ENCODE assay signal across 33 mouse cellular contexts in genomic region chr13:100971080-100972017, GRCm38 (mm10).
DNase-seq lines count a peak whose midpoint lies in the region; ATAC-seq and TF ChIP-seq lines count a peak whose summit lies in the region.
"Had no signal": no experiment of that assay in that cellular context is flagged by ENCODE, and none has a peak within 500 bp of the region (broad histone marks: within the 10 kb centered on the region; RNA-seq: fewer than 3 reads in every experiment).

No protein-coding gene starts in this region.

- H3K27me3 ChIP-seq in intestine, embryonic 14.5 days (replicated peaks; ENCODE audit: control insufficient read depth, insufficient read depth, low read length), result no peaks in the 10 kb centered on the region
- H3K27me3 ChIP-seq in intestine, embryonic 16.5 days (replicated peaks; ENCODE audit: control insufficient read depth, insufficient read depth, low read length), result no peaks in the 10 kb centered on the region
- no peaks in the 10 kb centered on the region for H3K27me3 ChIP-seq in kidney, postnatal 0 days (ENCODE audit: insufficient read depth, low read length)
- no peaks in the 10 kb centered on the region for H3K27me3 ChIP-seq in kidney, embryonic 15.5 days
- H3K27me3 ChIP-seq: embryonic facial prominence, embryonic 15.5 days; heart, embryonic 15.5 days; hindbrain, embryonic 12.5 days; liver, embryonic 12.5 days; neural tube, embryonic 12.5 days had no signal

- no peak overlapping the region for H3K4me2 ChIP-seq in intestine, embryonic 14.5 days (ENCODE audit: low read length)
- H3K4me2 ChIP-seq in intestine, embryonic 16.5 days (ENCODE audit: low read depth, low read length), result no peak overlapping the region
- no peak overlapping the region for H3K4me2 ChIP-seq in kidney, postnatal 0 days (ENCODE audit: low read length)
- no peak overlapping the region for H3K4me2 ChIP-seq in kidney, embryonic 15.5 days
- H3K4me2 ChIP-seq: embryonic facial prominence, embryonic 15.5 days; heart, embryonic 15.5 days; hindbrain, embryonic 12.5 days; liver, embryonic 12.5 days; midbrain, embryonic 11.5 days; neural tube, embryonic 12.5 days had no signal

- no peak for TF ChIP-seq CTCF in kidney, postnatal 0 days (IDR thresholded peaks at IDR 0.05; ENCODE audit: low read depth)
- no peak for TF ChIP-seq CTCF in embryonic fibroblast, embryonic 13.5 days (IDR thresholded peaks at IDR 0.05; ENCODE audit: borderline replicate concordance, insufficient read depth, low read length)

- H3K4me3 ChIP-seq in intestine, embryonic 14.5 days (ENCODE audit: low read depth, low read length), result no peak overlapping the region
- no peak overlapping the region for H3K4me3 ChIP-seq in intestine, embryonic 16.5 days (ENCODE audit: low read length)
- H3K4me3 ChIP-seq in kidney, postnatal 0 days (replicated peaks; ENCODE audit: low read depth, low read length), result no peak overlapping the region
- H3K4me3 ChIP-seq in kidney, embryonic 15.5 days (replicated peaks), result no peak overlapping the region
- H3K4me3 ChIP-seq in embryonic fibroblast, embryonic 13.5 days (ENCODE audit: insufficient read depth, low read length), result no peak overlapping the region
- H3K4me3 ChIP-seq: embryonic facial prominence, embryonic 10.5 days; embryonic facial prominence, embryonic 15.5 days; heart, embryonic 15.5 days; hindbrain, embryonic 12.5 days; liver, embryonic 12.5 days; myocyte; neural tube, embryonic 12.5 days had no signal

- H3K27ac ChIP-seq in intestine, embryonic 14.5 days (ENCODE audit: low read depth), result no peak overlapping the region
- no peak overlapping the region for H3K27ac ChIP-seq in intestine, embryonic 16.5 days (ENCODE audit: low read length)
- no peak overlapping the region for H3K27ac ChIP-seq in kidney, postnatal 0 days
- no peak overlapping the region for H3K27ac ChIP-seq in kidney, embryonic 15.5 days
- peak overlapping the region; percentile 79; the same call in 1 of the 2 replicates for H3K27ac ChIP-seq in embryonic fibroblast, embryonic 13.5 days (ENCODE audit: insufficient read depth, low read length)
- H3K27ac ChIP-seq: embryonic facial prominence, embryonic 10.5 days; embryonic facial prominence, embryonic 15.5 days; heart, embryonic 15.5 days; hindbrain, embryonic 12.5 days; hindbrain, postnatal 0 days; liver, embryonic 12.5 days; neural tube, embryonic 12.5 days had no signal

- no peak overlapping the region for H3K9ac ChIP-seq in intestine, embryonic 14.5 days (ENCODE audit: low read length)
- no peak overlapping the region for H3K9ac ChIP-seq in intestine, embryonic 16.5 days (ENCODE audit: low read depth, low read length)
- H3K9ac ChIP-seq in kidney, postnatal 0 days (ENCODE audit: low read depth, low read length), result no peak overlapping the region
- H3K9ac ChIP-seq in kidney, embryonic 15.5 days, result no peak overlapping the region
- H3K9ac ChIP-seq: embryonic facial prominence, embryonic 15.5 days; heart, embryonic 15.5 days; hindbrain, embryonic 12.5 days; liver, embryonic 12.5 days; liver, postnatal 0 days; neural tube, embryonic 12.5 days had no signal

- ATAC-seq in intestine, embryonic 14.5 days (replicated peaks; ENCODE audit: low FRiP score, low TSS enrichment, low read depth), result no peak
- no peak for ATAC-seq in intestine, embryonic 16.5 days
- no peak for ATAC-seq in kidney, postnatal 0 days (replicated peaks; ENCODE audit: low FRiP score, low read depth)
- ATAC-seq in kidney, embryonic 15.5 days (replicated peaks; ENCODE audit: low FRiP score), result no peak
- ATAC-seq: activated CD4-positive, CD25-positive, alpha-beta regulatory T cell, adult 4 months; CD4-positive, CD25-positive, alpha-beta regulatory T cell, adult 4 months; forebrain, embryonic 14.5 days; hindbrain, postnatal 0 days; intestine, postnatal 0 days; liver, embryonic 12.5 days; liver, postnatal 0 days had no signal

- no peaks in the 10 kb centered on the region for H3K9me3 ChIP-seq in intestine, embryonic 14.5 days (ENCODE audit: control insufficient read depth, low read length)
- no peaks in the 10 kb centered on the region for H3K9me3 ChIP-seq in intestine, embryonic 16.5 days (ENCODE audit: control insufficient read depth, low read length)
- no peaks in the 10 kb centered on the region for H3K9me3 ChIP-seq in kidney, postnatal 0 days (replicated peaks; ENCODE audit: low read length)
- no peaks in the 10 kb centered on the region for H3K9me3 ChIP-seq in kidney, embryonic 15.5 days (replicated peaks)
- H3K9me3 ChIP-seq: embryonic facial prominence, embryonic 10.5 days; embryonic facial prominence, embryonic 15.5 days; heart, embryonic 15.5 days; hindbrain, embryonic 12.5 days; liver, embryonic 12.5 days; neural tube, embryonic 12.5 days had no signal

- no peaks in the 10 kb centered on the region for H3K4me1 ChIP-seq in intestine, embryonic 14.5 days (replicated peaks; ENCODE audit: control insufficient read depth, insufficient read depth, low read length)
- H3K4me1 ChIP-seq in intestine, embryonic 16.5 days (ENCODE audit: control insufficient read depth, insufficient read depth, low read length), result no peaks in the 10 kb centered on the region
- no peaks in the 10 kb centered on the region for H3K4me1 ChIP-seq in kidney, postnatal 0 days (replicated peaks; ENCODE audit: insufficient read depth, low read length)
- 0 out of 2 replicates have a peak, but pooled peaks cover 4% of the 10 kb centered on the region for H3K4me1 ChIP-seq in kidney, embryonic 15.5 days
- no peaks in the 10 kb centered on the region; the same call in 1 of the 2 replicates for H3K4me1 ChIP-seq in embryonic fibroblast, embryonic 13.5 days (ENCODE audit: control insufficient read depth, insufficient read depth, low read length)
- H3K4me1 ChIP-seq: embryonic facial prominence, embryonic 10.5 days; embryonic facial prominence, embryonic 15.5 days; hindbrain, embryonic 12.5 days; liver, embryonic 12.5 days; neural tube, embryonic 12.5 days had no signal

- no peaks in the 10 kb centered on the region for H3K36me3 ChIP-seq in intestine, embryonic 14.5 days (ENCODE audit: control insufficient read depth, insufficient read depth, low read length)
- no peaks in the 10 kb centered on the region for H3K36me3 ChIP-seq in intestine, embryonic 16.5 days (ENCODE audit: control insufficient read depth, insufficient read depth, low read length)
- H3K36me3 ChIP-seq in kidney, postnatal 0 days (ENCODE audit: insufficient read depth, low read length), result no peaks in the 10 kb centered on the region
- no peaks in the 10 kb centered on the region for H3K36me3 ChIP-seq in kidney, embryonic 15.5 days
- H3K36me3 ChIP-seq: embryonic facial prominence, embryonic 10.5 days; embryonic facial prominence, embryonic 15.5 days; heart, embryonic 15.5 days; hindbrain, embryonic 12.5 days; liver, embryonic 12.5 days; neural tube, embryonic 12.5 days had no signal

- WGBS in intestine, embryonic 14.5 days, result 71% methylated on average over 2 of the region's 2 CpGs
- 69% methylated on average over 2 of the region's 2 CpGs for WGBS in intestine, embryonic 16.5 days
- 48% methylated on average over 2 of the region's 2 CpGs for WGBS in kidney, postnatal 0 days
- WGBS in kidney, embryonic 15.5 days, result 64% methylated on average over 2 of the region's 2 CpGs

- peak; percentile 12 for DNase-seq in intestine, embryonic 14.5 days (ENCODE audit: low spot score)
- peak; percentile 33 for DNase-seq in kidney, postnatal 0 days (ENCODE audit: low spot score)
- DNase-seq in cerebellum, adult 8-10 months, result no peak
- no peak for DNase-seq in urinary bladder, adult 18-20 months (ENCODE audit: low spot score in 2 of 2)
- DNase-seq: adrenal gland, adult 2 months; adrenal gland, postnatal 36 days; cerebellum, adult 2 months; cerebellum, postnatal 25 days; heart, postnatal 36 days; layer of hippocampus, postnatal 36 days; left cerebral cortex, postnatal 4 days; liver, postnatal 0 days; lung, postnatal 36 days; right cerebral cortex, adult 18-20 months; spleen, adult 18-20 months; thymus, adult 2 months; thymus, postnatal 36 days had no signal

- TF ChIP-seq POLR2A in embryonic fibroblast, embryonic 13.5 days (IDR thresholded peaks at IDR 0.05; ENCODE audit: low read depth, low read length), result no peak

Comparison
In these comparisons a context has a peak if more than half of its experiments do, and no peak if none do; other contexts are left out.
1. DNase-seq: peak in intestine, embryonic 14.5 days (single experiment) and kidney, postnatal 0 days (single experiment); none in cerebellum, adult 8-10 months (single experiment) and urinary bladder, adult 18-20 months (0 of 2).